Mouse (Mus musculus): ENCODE measurements around the gene Mxd1.

Mxd1 gene

DNA sequence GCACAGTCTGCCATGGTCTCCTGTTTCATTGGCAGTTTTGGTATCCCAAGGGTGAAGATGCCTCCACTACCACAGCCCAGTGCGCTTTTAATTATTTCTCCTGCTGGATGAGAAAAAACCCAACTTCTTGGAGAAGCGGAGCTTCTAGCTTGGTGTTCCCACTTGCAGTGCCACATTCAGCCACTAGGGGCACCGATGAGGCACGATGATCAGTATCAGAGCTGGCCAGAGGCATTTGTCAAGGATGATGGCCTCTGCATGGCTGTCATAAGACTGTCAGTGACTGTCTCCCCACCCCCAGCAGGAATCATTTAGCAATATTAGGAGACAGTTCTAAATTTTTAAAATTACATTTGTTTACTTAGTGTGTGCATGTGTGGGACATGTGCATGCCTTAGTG, 69.8 kb downstream of the Mxd1 start:
- peak; percentile 89 for DNase-seq (ENCODE audit: low spot score)

DNA sequence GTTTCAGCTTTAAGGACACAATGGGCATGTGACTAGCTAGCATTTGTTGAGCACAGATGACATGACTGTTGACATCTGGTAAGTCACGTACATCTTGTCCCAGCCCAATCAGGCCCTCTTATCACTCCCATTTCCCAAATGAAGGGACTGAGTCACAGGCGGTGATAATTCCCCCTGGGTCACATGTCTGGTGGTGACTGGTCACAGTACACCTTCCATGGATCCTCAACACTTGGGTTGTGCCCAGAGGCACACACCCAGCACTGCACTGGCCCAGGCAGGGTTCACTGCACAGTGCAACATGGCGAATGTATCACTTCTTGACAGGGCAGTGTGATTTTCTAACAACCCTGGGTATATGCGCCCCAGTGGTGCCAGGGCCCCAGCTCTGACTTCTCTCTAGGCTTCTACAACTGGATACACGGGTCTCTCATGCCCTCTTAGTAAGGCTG, 70.2 kb downstream of the Mxd1 start:
- no peak for DNase-seq (ENCODE audit: low spot score)

Measured in layer of hippocampus, adult 11-12 months (tissue).